Mouse (Mus musculus) CH12.LX (cell line): ENCODE measurements at regions not wholly inside any gene's neighbourhood (a gene's known extent, or its start where the extent isn't known, plus 50 kb on each side); places are given as distances from the start of the nearest gene placed in this dataset.

Source experiments
- DNase-seq: peaks from one replicate; pipeline ENCODE4 v3.0.0-alpha.2; 2013; ENCODE audit errors: extremely low read depth
- H3K27ac ChIP-seq: 2 replicates; pipeline ENCODE4 v1.5.1; 2012; ENCODE audit warnings: low read depth, mild to moderate bottlenecking, control low read depth, moderate library complexity; ENCODE audit not compliant: insufficient read depth
- H3K27me3 ChIP-seq: replicated peaks from 2 replicates; pipeline ENCODE3; 2012; ENCODE audit warnings: inconsistent platforms
- H3K36me3 ChIP-seq, 2 experiments: replicated peaks in 1 of 2; 2 replicates each; pipeline versions ENCODE3 to v1.6.1; 2012; ENCODE audit warnings: inconsistent platforms in 1 of 2, low read length in 1 of 2, mild to moderate bottlenecking in 1 of 2, mixed read lengths in 1 of 2, moderate library complexity in 1 of 2; ENCODE audit not compliant: control insufficient read depth in 1 of 2, insufficient read depth in 1 of 2
- H3K4me1 ChIP-seq, 2 experiments: 2 replicates each; pipeline ENCODE4 v1.6.1; 2012; ENCODE audit warnings: inconsistent platforms in 1 of 2, moderate library complexity in 1 of 2; ENCODE audit not compliant: insufficient read depth in 2 of 2, control insufficient read depth in 1 of 2
- H3K4me2 ChIP-seq: 2 replicates; pipeline ENCODE4 v1.6.1; 2012; ENCODE audit warnings: low read depth, mild to moderate bottlenecking, control low read depth; ENCODE audit not compliant: poor library complexity, insufficient read depth, severe bottlenecking
- H3K4me3 ChIP-seq, 3 experiments: fragments of 150-350 bp in 1 of 3; sonication (generic) in 1 of 3; replicated peaks in 1 of 3; 2 replicates each; pipeline versions ENCODE3 to v1.5.1; 2011 to 2012; ENCODE audit warnings: low read depth in 2 of 3, low read length in 2 of 3, mild to moderate bottlenecking in 2 of 3, moderate library complexity in 2 of 3, control low read depth in 1 of 3, improper control_type of control experiment in 1 of 3, inconsistent platforms in 1 of 3, mixed read lengths in 1 of 3; ENCODE audit not compliant: poor library complexity in 1 of 3
- H3K79me2 ChIP-seq: replicated peaks from 2 replicates; pipeline ENCODE4 v1.6.1; 2012; ENCODE audit warnings: mild to moderate bottlenecking, moderate library complexity; ENCODE audit not compliant: control insufficient read depth, poor library complexity, insufficient read depth, severe bottlenecking; ENCODE audit errors: extremely low read depth
- H3K9ac ChIP-seq: 2 replicates; pipeline ENCODE4 v1.6.1; 2012; ENCODE audit warnings: low read depth, mild to moderate bottlenecking, control low read depth, moderate library complexity; ENCODE audit not compliant: insufficient read depth
- H3K9me3 ChIP-seq: replicated peaks from 2 replicates; pipeline ENCODE3; 2012; ENCODE audit warnings: low read length, inconsistent platforms, mixed read lengths
- BHLHE40 ChIP-seq: IDR thresholded peaks from 2 replicates; pipeline ENCODE4 v1.6.1; 2011; ENCODE audit warnings: mild to moderate bottlenecking, low read depth, low read length, improper control_type of control experiment
- CHD1 ChIP-seq: IDR thresholded peaks from 2 replicates; pipeline ENCODE4 v1.6.1; 2012; ENCODE audit warnings: low read depth, low read length, improper control_type of control experiment, inconsistent platforms
- CHD2 ChIP-seq: IDR thresholded peaks from 2 replicates; pipeline ENCODE4 v1.6.1; 2011; ENCODE audit warnings: low read length, improper control_type of control experiment
- CTCF ChIP-seq, 2 experiments: IDR thresholded peaks in 1 of 2; conservative IDR thresholded peaks in 1 of 2; 2 replicates each; pipeline ENCODE4 v1.5.1; 2011 to 2012; ENCODE audit warnings: low read depth in 2 of 2, low read length in 2 of 2, improper control_type of control experiment in 1 of 2, inconsistent platforms in 1 of 2, mild to moderate bottlenecking in 1 of 2, moderate library complexity in 1 of 2
- E2F4 ChIP-seq: IDR thresholded peaks from 2 replicates; pipeline ENCODE4 v1.6.1; 2011; ENCODE audit warnings: low read depth, low read length, improper control_type of control experiment; ENCODE audit not compliant: insufficient replicate concordance
- ELF1 ChIP-seq: IDR thresholded peaks from 2 replicates; pipeline ENCODE4 v1.6.1; 2014; ENCODE audit warnings: low read depth, mild to moderate bottlenecking, inconsistent platforms, low read length, improper control_type of control experiment
- JUND ChIP-seq: conservative IDR thresholded peaks from 2 replicates; pipeline ENCODE4 v1.6.1; 2011; ENCODE audit warnings: low read depth, low read length, improper control_type of control experiment
- MAX ChIP-seq: IDR thresholded peaks from 2 replicates; pipeline ENCODE4 v1.6.1; 2011; ENCODE audit warnings: low read length, improper control_type of control experiment
- MAZ ChIP-seq: IDR thresholded peaks from 2 replicates; pipeline ENCODE4 v1.6.1; 2012; ENCODE audit warnings: low read depth, mild to moderate bottlenecking, inconsistent platforms, low read length, improper control_type of control experiment, moderate library complexity
- MXI1 ChIP-seq: IDR thresholded peaks from 2 replicates; pipeline ENCODE4 v1.6.1; 2011; ENCODE audit warnings: mild to moderate bottlenecking, low read depth, low read length, improper control_type of control experiment
- NELFE ChIP-seq: IDR thresholded peaks from 2 replicates; pipeline ENCODE4 v1.6.1; 2011; ENCODE audit warnings: low read depth, low read length, improper control_type of control experiment
- NRF1 ChIP-seq: IDR thresholded peaks from 2 replicates; pipeline ENCODE4 v1.6.1; 2014; ENCODE audit warnings: low read depth, mild to moderate bottlenecking, inconsistent platforms, low read length, improper control_type of control experiment, moderate library complexity
- POLR2AphosphoS2 ChIP-seq: IDR thresholded peaks from 2 replicates; pipeline ENCODE4 v1.6.1; 2011; ENCODE audit warnings: low read depth, low read length, improper control_type of control experiment
- RAD21 ChIP-seq: IDR thresholded peaks from 2 replicates; pipeline ENCODE4 v1.6.1; 2011; ENCODE audit warnings: low read depth, mild to moderate bottlenecking, low read length, improper control_type of control experiment, moderate library complexity
- SIN3A ChIP-seq: IDR thresholded peaks from 2 replicates; pipeline ENCODE4 v1.6.1; 2012; ENCODE audit warnings: low read length, improper control_type of control experiment, inconsistent platforms
- TCF12 ChIP-seq: IDR thresholded peaks from 2 replicates; pipeline ENCODE4 v1.6.1; 2014; ENCODE audit warnings: low read depth, mild to moderate bottlenecking, inconsistent platforms, low read length, improper control_type of control experiment
- USF2 ChIP-seq: conservative IDR thresholded peaks from 2 replicates; pipeline ENCODE4 v1.6.1; 2011; ENCODE audit warnings: low read depth, low read length, improper control_type of control experiment
- ZC3H11A ChIP-seq: IDR thresholded peaks from 2 replicates; pipeline ENCODE4 v1.6.1; 2012; ENCODE audit warnings: low read depth, mild to moderate bottlenecking, inconsistent platforms, low read length, improper control_type of control experiment
- ZKSCAN1 ChIP-seq: IDR thresholded peaks from 2 replicates; pipeline ENCODE4 v1.6.1; 2012; ENCODE audit warnings: low read depth, inconsistent platforms, low read length, improper control_type of control experiment, borderline replicate concordance
- ZMIZ1 ChIP-seq: IDR thresholded peaks from 2 replicates; pipeline ENCODE4 v1.6.1; 2012; ENCODE audit warnings: low read depth, mild to moderate bottlenecking, inconsistent platforms, low read length, improper control_type of control experiment
- ZNF384 ChIP-seq: IDR thresholded peaks from 2 replicates; pipeline ENCODE4 v1.6.1; 2012; ENCODE audit warnings: low read depth, low read length, improper control_type of control experiment, inconsistent platforms
- dilution Hi-C: fragments of 300-500 bp; cut with MboI; formaldehyde crosslinking; loops from 2 replicates; pipeline ENCODE4 v1.14.3; 2020; ENCODE audit warnings: low sequenced_read_pairs; ENCODE audit not compliant: extremely low pct_unique_long_range_greater_than_20kb, extremely low pct_ligation_motif_present
- in situ Hi-C: fragments of 300-500 bp; cut with MboI; formaldehyde crosslinking; loops from 3 replicates; pipeline ENCODE4 v1.14.3; 2019; ENCODE audit warnings: low sequenced_read_pairs, low pct_ligation_motif_present, low pct_unique_long_range_greater_than_20kb, mixed read lengths

- TF ChIP-seq BHLHE40 (no peak), TCF12 (no peak), USF2 (no peak), ZNF384 (no peak), NELFE (no peak), SIN3A (no peak), POLR2AphosphoS2 (no peak), RAD21 (no peak), ZMIZ1 (no peak), ELF1 (no peak), ZKSCAN1 (no peak), E2F4 (no peak), JUND (no peak), MAX (no peak), MAZ (no peak), ZC3H11A (no peak), CHD2 (no peak), CHD1 (no peak)
- TF ChIP-seq, all 38 proteins: peak for 0
- Histone ChIP-seq H3K9ac (no peak overlapping the region), H3K4me1 (no peaks in the 10 kb centered on the region), H3K36me3 (no peaks in the 10 kb centered on the region), H3K27me3 (no peaks in the 10 kb centered on the region), H3K27ac (no peak overlapping the region), H3K4me3 (no peak overlapping the region), H3K9me3 (peaks cover 86% of the 10 kb centered on the region), H3K79me2 (no peaks in the 10 kb centered on the region), H3K4me2 (no peak overlapping the region)
- DNase-seq = no peak
- in situ Hi-C loops (no loop called here), dilution Hi-C loops (no loop called here)
Measured at GRCm38 (mm10) chr5:119978096-119978715, 138.1 kb upstream of the Rbm19 start.

DNA sequence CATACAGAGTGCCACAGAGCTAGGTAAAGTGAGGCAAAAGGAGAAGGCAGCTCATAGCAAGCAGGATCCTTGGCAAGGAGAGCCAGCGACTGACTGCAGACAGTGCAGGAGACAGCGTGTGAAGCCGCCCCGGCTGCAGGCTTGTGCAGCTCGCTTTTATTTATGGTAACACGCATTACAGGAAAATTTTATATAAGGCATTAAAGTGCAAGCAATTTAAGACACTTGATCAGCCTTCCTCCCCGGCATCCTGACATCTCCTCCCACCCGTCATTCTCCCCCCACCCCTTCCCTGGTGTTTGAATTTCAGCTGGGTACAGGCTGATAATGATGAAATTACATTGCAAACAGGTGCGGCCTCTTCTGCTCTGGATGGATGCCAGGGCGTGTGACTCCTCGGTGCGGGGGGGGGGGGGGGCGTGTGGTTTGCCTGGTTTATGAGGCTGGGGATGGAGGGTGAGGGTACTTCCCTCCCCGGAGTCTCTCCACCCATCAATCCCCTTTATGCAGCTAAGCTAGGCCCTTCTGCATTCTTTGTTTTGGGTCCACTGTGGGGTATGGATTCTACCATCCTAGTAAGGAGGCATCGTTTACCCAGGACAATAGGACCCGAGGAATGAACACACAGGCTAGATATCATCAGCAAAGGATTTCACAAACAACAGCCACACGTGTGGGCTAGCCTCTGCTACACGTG lies 135.0 kb upstream of the Rbm19 start:
- H3K4me1 ChIP-seq = no peaks in the 10 kb centered on the region
- H3K27ac ChIP-seq = no peak overlapping the region
- no peak overlapping the region for H3K9ac ChIP-seq
- H3K36me3 ChIP-seq = no peaks in the 10 kb centered on the region
- TF ChIP-seq NELFE = no peak
- no peak for TF ChIP-seq MXI1
- no peak for TF ChIP-seq NRF1
- no peak for TF ChIP-seq CTCF (conservative IDR thresholded peaks at IDR 0.05 in 1 of 2, IDR thresholded peaks at IDR 0.05 in 1 of 2; ENCODE audit: low read depth in 2 of 2, low read length in 2 of 2)
- H3K79me2 ChIP-seq = no peaks in the 10 kb centered on the region
- no peak overlapping the region for H3K4me3 ChIP-seq
- in situ Hi-C loops (no loop called here), dilution Hi-C loops (no loop called here)
- H3K27me3 ChIP-seq = no peaks in the 10 kb centered on the region
- no peak for DNase-seq
- peaks cover 84% of the 10 kb centered on the region for H3K9me3 ChIP-seq
- no peak overlapping the region for H3K4me2 ChIP-seq
